Mouse (Mus musculus) limb, embryonic 14.5 days (tissue): ENCODE results near the gene Nhsl2. TPM values are rescaled to one million over a fixed set of nuclear protein-coding genes. Genes with fewer than 3 reads are reported as not detected.
"Not testable (repeated sequence)": the region's sequence is repeated elsewhere in the genome, so short reads cannot be mapped to it uniquely, and the experiment has no call there.

Source experiments
- ATAC-seq: fragments of 200-750 bp; cut with Nextera tagmentation; 2 replicates; pipeline ENCODE4 v1.8.0; 2017; ENCODE audit warnings: low read depth, moderate number of reproducible peaks, moderate TSS enrichment; ENCODE audit not compliant: low FRiP score
- DNase-seq: peaks from one replicate; pipeline ENCODE4 v3.0.0-alpha.2; 2015; ENCODE audit warnings: low spot score
- H3K27ac ChIP-seq: fragments of 300-500 bp; sonication (generic); replicated peaks from 2 replicates; pipeline ENCODE4 v1.5.1; 2014; ENCODE audit warnings: low read depth, mild to moderate bottlenecking, low read length, moderate library complexity, mixed read lengths
- H3K27me3 ChIP-seq: fragments of 300-500 bp; sonication (generic); 2 replicates; pipeline ENCODE4 v1.6.1; 2014; ENCODE audit warnings: low read length, mixed read lengths; ENCODE audit not compliant: control insufficient read depth, insufficient read depth
- H3K36me3 ChIP-seq: fragments of 300-500 bp; sonication (generic); 2 replicates; pipeline ENCODE4 v1.6.1; 2014; ENCODE audit warnings: mild to moderate bottlenecking, low read length, moderate library complexity, mixed read lengths; ENCODE audit not compliant: control insufficient read depth, insufficient read depth
- H3K4me1 ChIP-seq: fragments of 300-500 bp; sonication (generic); 2 replicates; pipeline ENCODE4 v1.6.1; 2014; ENCODE audit warnings: antibody characterized with exemption, low read length, mixed read lengths; ENCODE audit not compliant: control insufficient read depth, insufficient read depth
- H3K4me2 ChIP-seq: fragments of 300-500 bp; sonication (generic); replicated peaks from 2 replicates; pipeline ENCODE4 v1.6.1; 2014; ENCODE audit warnings: low read depth, mild to moderate bottlenecking, low read length, moderate library complexity; ENCODE audit not compliant: severe bottlenecking
- H3K4me3 ChIP-seq: fragments of 300-500 bp; sonication (generic); replicated peaks from 2 replicates; pipeline ENCODE4 v1.5.1; 2014; ENCODE audit warnings: low read length
- H3K9ac ChIP-seq: fragments of 300-500 bp; sonication (generic); 2 replicates; pipeline ENCODE4 v1.6.1; 2014; ENCODE audit warnings: mild to moderate bottlenecking, low read depth, low read length, moderate library complexity; ENCODE audit not compliant: severe bottlenecking
- H3K9me3 ChIP-seq: fragments of 300-500 bp; sonication (generic); 2 replicates; pipeline ENCODE4 v1.6.1; 2016; ENCODE audit warnings: low read length; ENCODE audit not compliant: control insufficient read depth
- POLR2A ChIP-seq: fragments of 200-500 bp; IDR thresholded peaks from 2 replicates; pipeline ENCODE4 v1.8.0; 2012; ENCODE audit warnings: inconsistent platforms, mild to moderate bottlenecking, moderate library complexity, borderline replicate concordance; ENCODE audit not compliant: insufficient read depth, insufficient read length; ENCODE audit errors: extremely low read depth
- WGBS: fragments of 180-500 bp; shearing (Covaris S2); extraction: QIAGEN DNeasy Blood & Tissue Kit; methylation state at CpG from one replicate; pipeline ENCODE4 v1.1.7; 2014; 5-methylcytosine and 5-hydroxymethylcytosine counted together
- polyA plus RNA-seq, 2 experiments: library from polyadenylated mRNA; depleted of rRNA in 1 of 2; stranded (reverse) in 1 of 2; unstranded in 1 of 2; fragments of >200 nt; fragmentation: Nextera tagmentation in 1 of 2; extraction: Ambion mirVana in 1 of 2; gene quantifications; 2 replicates each; pipeline versions ENCODE4 v1.2.1 to v1.2.3; 2012 to 2014

Nhsl2 gene
- polyA plus RNA-seq, 2 experiments = 6.6 to 13.5 TPM

DNA sequence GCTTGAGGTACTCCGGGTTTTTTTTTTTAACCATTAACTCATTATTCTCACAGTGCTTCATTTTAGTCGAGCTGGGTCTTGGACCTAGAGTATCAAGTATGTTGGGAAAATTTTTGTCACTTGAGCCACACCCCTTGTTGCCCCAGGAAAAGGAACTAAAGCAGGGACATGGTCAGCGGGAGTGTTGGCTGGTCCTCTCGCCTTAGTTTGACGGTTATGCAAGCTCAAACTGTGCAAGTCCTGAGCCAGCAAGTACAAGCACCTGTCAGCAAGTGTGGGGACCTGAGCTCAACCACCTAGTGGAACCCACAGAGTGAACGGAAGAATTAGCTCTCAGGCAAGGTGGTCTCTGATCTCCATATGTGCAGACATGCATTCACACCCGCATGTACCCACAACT, 252.7 kb downstream of the Nhsl2 start:
- Histone ChIP-seq H3K9ac (no peak overlapping the region), H3K4me3 (no peak overlapping the region), H3K4me2 (no peak overlapping the region), H3K27me3 (no peaks in the 10 kb centered on the region), H3K36me3 (no peaks in the 10 kb centered on the region), H3K4me1 (no peaks in the 10 kb centered on the region), H3K9me3 (no peaks in the 10 kb centered on the region), H3K27ac (no peak overlapping the region)
- WGBS = 66% methylated on average over 7 of the region's 7 CpGs
- no peak for ATAC-seq
- DNase-seq = no peak
- TF ChIP-seq POLR2A = no peak

DNA sequence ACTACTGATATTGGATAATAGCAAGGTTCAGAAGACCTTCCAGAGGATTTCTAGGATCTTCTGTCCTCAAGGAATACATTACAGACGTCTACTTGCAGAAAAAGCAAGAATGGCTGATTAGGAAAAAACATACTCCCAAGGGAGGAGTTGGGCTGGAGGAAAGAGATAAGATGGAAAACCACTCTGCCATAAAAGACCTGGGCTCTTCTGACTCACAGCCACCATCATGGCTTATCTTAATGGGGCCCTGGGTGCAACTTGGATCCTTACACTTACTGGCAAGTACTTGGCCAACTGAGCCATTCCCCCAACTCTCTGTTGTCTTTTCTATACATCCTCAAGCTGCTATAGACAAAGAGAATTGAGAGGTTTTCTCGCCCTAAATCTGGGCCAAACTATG, 254.6 kb downstream of the Nhsl2 start:
- DNase-seq, H3K9me3 ChIP-seq, H3K4me2 ChIP-seq, H3K4me3 ChIP-seq, ATAC-seq, H3K4me1 ChIP-seq, H3K27me3 ChIP-seq, H3K27ac ChIP-seq, H3K9ac ChIP-seq, H3K36me3 ChIP-seq: not testable (repeated sequence)
- WGBS = 60% methylated on average over 2 of the region's 2 CpGs

DNA sequence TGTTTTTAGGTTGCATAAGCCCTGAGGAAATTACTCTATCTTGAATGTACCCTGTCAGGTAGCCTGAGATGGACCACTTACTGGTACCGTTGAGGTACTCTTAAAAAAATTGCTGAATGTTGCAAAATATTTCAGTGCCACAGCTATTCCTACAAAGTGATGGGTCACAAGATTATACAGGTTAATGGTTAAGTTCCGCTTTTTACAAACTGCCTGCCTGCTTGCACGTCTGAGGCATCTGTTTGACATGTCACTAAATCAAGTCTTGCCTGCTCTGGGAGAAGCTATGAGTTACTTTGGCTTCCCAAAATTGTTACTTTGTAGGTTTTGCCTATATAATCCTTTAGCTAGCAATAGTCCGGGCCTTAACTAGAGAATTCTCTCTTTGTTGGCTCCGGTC, 260.2 kb downstream of the Nhsl2 start:
- not testable (repeated sequence) for DNase-seq, ATAC-seq, H3K4me3 ChIP-seq, H3K36me3 ChIP-seq, H3K27me3 ChIP-seq, H3K4me1 ChIP-seq, H3K9me3 ChIP-seq, H3K27ac ChIP-seq, H3K9ac ChIP-seq, H3K4me2 ChIP-seq
- WGBS = 68% methylated on average over 5 of the region's 5 CpGs

DNA sequence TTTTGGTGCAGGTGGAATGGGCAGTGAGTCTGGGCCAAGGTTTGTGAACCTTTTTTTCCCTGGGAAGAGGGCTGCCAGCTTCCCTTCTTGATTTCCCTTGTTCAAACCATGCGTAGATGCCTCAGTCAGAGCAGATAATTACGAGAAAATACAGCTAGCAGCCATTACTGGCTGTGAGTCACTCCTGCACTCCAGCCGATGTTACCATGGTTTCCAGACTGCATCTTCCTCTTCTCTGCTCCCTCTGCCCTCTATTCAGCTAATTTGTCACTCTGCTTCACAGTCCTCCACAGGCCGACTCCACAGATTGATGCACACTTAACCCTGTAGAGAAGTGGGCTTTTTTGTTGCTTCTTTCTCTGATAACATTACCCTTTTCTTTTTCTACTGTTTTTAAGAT, 266.5 kb downstream of the Nhsl2 start:
- Histone ChIP-seq H3K9ac (no peak overlapping the region), H3K4me3 (no peak overlapping the region), H3K36me3 (no peaks in the 10 kb centered on the region), H3K9me3 (no peaks in the 10 kb centered on the region), H3K27me3 (no peaks in the 10 kb centered on the region), H3K4me2 (no peak overlapping the region), H3K27ac (no peak overlapping the region), H3K4me1 (no peaks in the 10 kb centered on the region)
- TF ChIP-seq POLR2A = no peak
- ATAC-seq (no peak), DNase-seq (no peak)
- WGBS = 51% methylated on average over 4 of the region's 4 CpGs

DNA sequence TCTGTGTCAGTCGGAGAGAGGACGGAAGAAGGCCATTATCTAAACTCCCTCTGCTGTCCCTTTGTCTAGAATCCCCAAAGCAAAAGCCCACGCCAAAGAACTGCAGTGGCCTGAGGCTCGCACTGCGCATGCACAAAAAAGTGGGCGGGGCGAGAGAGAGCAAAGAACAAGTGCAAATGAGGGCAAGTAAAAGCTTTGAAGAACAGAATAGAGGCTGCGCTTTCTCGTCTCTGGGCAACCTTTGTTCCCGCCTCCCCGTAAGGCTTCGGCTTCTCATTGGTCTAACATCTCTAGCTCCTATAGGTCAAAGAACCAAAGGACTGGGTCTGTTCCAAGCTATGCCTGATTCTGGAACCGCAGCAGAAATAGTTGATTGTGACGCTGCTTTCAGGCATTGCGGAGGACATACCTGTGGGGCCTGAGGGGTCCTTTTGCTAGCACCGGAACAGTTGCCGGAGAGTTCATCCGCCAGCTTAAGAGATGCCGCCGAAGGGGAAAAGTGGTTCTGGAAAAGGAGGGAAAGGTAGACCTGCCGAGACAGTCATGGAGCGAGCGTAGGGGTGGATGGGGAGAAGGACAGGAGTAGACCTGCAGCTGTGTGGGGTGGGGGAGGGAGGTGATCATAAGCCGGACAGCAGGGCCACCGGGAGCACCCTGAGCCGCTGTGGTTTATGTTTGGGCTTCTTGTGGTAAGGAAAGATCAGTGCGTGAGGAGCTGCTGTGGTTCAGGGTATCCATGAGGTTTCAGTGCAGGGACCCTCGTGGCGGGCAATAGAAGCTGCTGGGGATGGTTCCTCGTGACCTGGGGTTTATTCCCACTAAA, 270.1 kb downstream of the Nhsl2 start, which contains the start of gene Pin4:
Gene Pin4 (plus strand): TSS at position 406 of the 823 bp plus-strand sequence.
- no peaks in the 10 kb centered on the region for H3K36me3 ChIP-seq
- peak; percentile 100 for ATAC-seq
- peak within 1 kb of the TSS; percentile 66 for H3K9ac ChIP-seq
- peak; percentile 98 for DNase-seq
- H3K27me3 ChIP-seq = no peaks in the 10 kb centered on the region
- WGBS = 20% methylated on average over 28 of the region's 30 CpGs
- H3K4me2 ChIP-seq = peak within 1 kb of the TSS; percentile 53
- peak within 1 kb of the TSS; percentile 58 for H3K4me3 ChIP-seq
- TF ChIP-seq POLR2A = 0 out of 2 replicates have a peak, but pooled peaks have one; percentile 18
- H3K4me1 ChIP-seq = no peaks in the 10 kb centered on the region
- no peak within 1 kb of the TSS for H3K27ac ChIP-seq
- no peaks in the 10 kb centered on the region for H3K9me3 ChIP-seq
